Mouse (Mus musculus) intestine, embryonic 14.5 days (tissue): ENCODE results near the gene Aacs. TPM values are rescaled to one million over a fixed set of nuclear protein-coding genes. Genes with fewer than 3 reads are reported as not detected.

Experiments
- microRNA-seq: library from miRNA; unstranded; fragments of <30 nt; microRNA quantifications from one replicate; pipeline ENCODE4, GENCODE M21; 2016
- polyA plus RNA-seq: library from polyadenylated mRNA; unstranded; fragments of >200 nt; fragmentation: Nextera tagmentation; extraction: Ambion mirVana; gene quantifications from 2 replicates; pipeline ENCODE4 v1.2.1, GENCODE M21; 2014

Aacs gene
- polyA plus RNA-seq, 1 experiment from 2014 or later: 78.6 TPM

Small RNAs within 50 kb of the gene (microRNA-seq; reads per million reads assigned to microRNA genes)
- gene Gm27551: not detected

Other genes with a start within 250 kb of the Aacs start
- 47.6 and 50.8 TPM in 2 replicates for gene Scarb1, start 134.7 kb upstream of the Aacs start, polyA plus RNA-seq
- gene Gm10382, start 86.5 kb upstream of the Aacs start, polyA plus RNA-seq: 0.15 and 0.30 TPM in 2 replicates
- gene Ubc, start 85.6 kb upstream of the Aacs start, polyA plus RNA-seq: 949 and 989 TPM in 2 replicates
- gene Dhx37, start 41.7 kb upstream of the Aacs start, polyA plus RNA-seq: 9.6 and 11.3 TPM in 2 replicates
- 48.4 and 50.9 TPM in 2 replicates for gene Bri3bp, start 34.2 kb upstream of the Aacs start, polyA plus RNA-seq
- gene Tmem132b, start 56.0 kb downstream of the Aacs start, polyA plus RNA-seq: 0.31 and 0.45 TPM in 2 replicates